Mouse (Mus musculus) left cerebral cortex, postnatal 10 days (tissue): Measurements from ENCODE around the gene Xpnpep2. TPM values are rescaled to one million over a fixed set of nuclear protein-coding genes. Genes with fewer than 3 reads are reported as not detected.

Source experiments
- DNase-seq, 2 experiments: peaks; one replicate each; pipeline ENCODE4 v3.0.0; 2021 to 2022; ENCODE audit warnings: low spot score in 2 of 2, mixed read lengths in 1 of 2; ENCODE audit errors: extremely low spot score in 1 of 2
- intact Hi-C: fragments of 180-260 bp; cut with DNase I; formaldehyde crosslinking; loops from one replicate; pipeline ENCODE4 v1.15.1; 2025
- total RNA-seq, 2 experiments: library from RNA; stranded (reverse); gene quantifications; 2 replicates each; pipeline ENCODE4 v1.2.3; 2021

Xpnpep2 gene
- under 1 TPM; 0.13 to 0.39 TPM for total RNA-seq

GRCm38 (mm10) chrX:48108394-48109315 lies at the start of gene Xpnpep2:
Xpnpep2 (plus strand) TSS chrX:48108725.
- intact Hi-C loops, result no loop called here
- DNase-seq, result no peak

- intact Hi-C loops, result no loop called here
Observed at GRCm38 (mm10) chrX:48062481-48062880, 46.0 kb upstream of the Xpnpep2 start.

DNA sequence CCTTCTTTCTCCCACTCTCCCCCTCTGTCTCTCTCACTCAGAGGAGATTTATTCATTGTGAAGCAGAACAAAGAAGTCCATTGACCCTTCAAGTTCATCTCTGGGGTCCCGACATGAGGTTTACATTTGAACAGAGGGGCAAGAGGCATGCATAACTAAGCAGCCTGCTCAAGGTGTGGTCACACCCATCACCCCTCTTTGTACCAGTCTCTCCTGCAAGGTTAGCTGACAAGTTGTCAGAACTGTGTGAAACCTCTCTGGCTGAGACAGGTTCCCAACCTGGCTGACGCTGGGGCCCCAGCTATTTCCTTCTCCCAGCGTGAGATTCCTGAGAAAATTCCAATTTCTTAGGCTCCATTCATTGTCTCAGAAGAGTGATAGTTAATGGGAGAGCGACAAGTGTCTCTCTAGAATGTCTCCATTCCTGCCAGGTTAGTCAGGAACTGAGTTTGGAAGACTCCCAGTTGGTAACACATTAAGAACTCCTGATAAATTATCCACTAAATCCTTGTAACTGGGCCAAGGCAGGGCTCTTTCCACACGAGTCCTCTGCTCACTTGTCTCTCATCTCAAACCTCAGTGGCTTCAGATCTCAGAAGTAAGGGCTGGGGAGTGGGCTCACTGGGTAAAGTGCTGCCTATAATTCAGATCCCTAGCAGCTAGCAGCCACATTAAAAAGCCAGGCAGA lies 44.2 kb upstream of the Xpnpep2 start:
- no peak for DNase-seq
- intact Hi-C loops, result no loop called here

More at GRCm38 (mm10) chrX:48062481-48062880, 46.0 kb upstream of the Xpnpep2 start:
- DNase-seq, result no peak

DNA sequence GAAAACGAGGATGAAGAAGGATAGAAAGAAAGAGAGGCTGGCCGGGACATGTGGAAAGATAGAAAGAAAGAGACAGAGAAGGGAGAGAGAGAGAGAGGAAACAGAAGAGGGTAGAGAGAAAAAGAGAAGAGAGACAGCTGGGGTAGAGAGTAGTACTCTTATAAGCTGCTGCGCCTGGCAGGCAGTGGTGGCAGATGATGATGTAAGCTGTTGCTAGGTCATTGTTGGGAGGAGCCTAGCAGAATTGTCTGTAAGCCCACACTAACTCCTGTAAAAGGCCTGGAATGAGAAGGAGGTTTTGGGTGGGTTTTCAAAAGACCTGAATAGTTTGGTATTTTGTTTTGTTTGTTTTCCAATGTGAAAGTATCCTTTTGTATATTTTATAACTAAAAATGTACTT lies 41.6 kb upstream of the Xpnpep2 start:
- intact Hi-C loops, result no loop called here
- no peak for DNase-seq

DNA sequence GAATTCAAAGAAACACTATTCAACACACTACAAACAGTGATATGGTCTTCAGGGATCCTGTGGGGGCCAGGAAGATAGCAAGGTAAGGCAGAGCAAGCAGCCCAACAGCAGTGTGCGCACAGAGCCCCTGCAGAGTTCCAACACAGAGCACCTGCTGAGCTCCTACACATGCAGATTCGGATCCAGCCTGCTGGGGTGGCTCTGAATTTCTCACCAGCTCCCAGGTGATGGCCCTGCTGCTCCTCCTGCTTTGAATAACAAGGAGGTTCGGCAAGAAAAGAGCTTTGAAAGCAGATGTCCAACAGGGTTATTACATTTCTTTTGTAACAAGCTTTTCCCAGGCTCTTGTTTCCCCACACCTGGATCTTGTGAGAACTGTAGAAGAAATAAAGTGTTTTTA lies 36.6 kb upstream of the Xpnpep2 start:
- DNase-seq, result no peak
- intact Hi-C loops, result no loop called here

- no peak for DNase-seq
- intact Hi-C loops, result no loop called here
Observed at GRCm38 (mm10) chrX:48072401-48072800, 36.1 kb upstream of the Xpnpep2 start.

DNA sequence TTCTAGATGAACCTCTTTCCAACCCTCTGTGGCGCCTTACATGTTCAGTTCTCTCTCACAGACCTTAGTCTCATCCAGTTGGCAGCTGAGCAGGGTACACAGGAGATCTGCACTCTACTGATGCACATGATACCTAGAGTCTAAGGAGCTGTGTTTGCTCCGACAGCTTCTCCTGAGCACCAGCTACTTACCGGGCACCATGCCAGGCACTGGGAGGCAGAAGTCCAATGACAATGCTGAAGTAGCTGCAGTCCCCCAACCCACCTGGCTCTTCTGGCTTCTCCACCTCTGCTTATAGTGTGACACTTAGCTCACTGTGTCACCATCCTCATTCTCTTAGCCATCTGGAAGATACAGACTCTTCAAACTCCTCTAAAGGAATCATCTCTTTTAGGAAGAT lies 33.8 kb upstream of the Xpnpep2 start:
- no peak for DNase-seq
- intact Hi-C loops, result no loop called here

DNA sequence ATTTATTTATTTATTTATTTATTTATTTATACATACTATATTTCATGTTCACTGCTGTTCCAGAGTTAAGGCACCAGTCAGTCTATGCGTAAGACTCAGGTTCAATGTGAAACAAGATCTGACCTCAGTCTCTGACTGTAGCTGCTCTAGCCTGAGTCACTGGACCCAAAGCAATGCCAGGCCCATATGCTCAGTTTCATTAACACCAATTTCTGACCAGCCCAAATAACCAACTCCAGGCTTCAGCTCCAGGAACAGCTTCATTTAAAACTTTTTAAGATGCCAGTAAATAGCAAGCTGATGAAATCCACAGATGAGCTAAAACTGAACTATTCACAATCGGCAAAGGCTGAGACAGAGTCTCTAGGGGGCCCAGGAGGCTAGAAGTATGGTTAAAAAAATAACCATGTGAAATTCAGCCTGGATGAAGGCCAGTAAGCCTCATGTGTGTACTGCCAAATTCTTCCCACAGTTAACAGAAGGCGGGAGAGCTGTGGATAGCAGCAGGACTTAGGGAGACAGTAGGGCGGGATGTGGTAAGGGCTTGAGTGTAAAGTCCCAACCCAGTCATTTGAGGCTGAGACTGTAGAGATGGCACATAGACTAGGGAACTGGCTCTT lies 31.6 kb upstream of the Xpnpep2 start:
- intact Hi-C loops, result no loop called here
- no peak for DNase-seq

DNA sequence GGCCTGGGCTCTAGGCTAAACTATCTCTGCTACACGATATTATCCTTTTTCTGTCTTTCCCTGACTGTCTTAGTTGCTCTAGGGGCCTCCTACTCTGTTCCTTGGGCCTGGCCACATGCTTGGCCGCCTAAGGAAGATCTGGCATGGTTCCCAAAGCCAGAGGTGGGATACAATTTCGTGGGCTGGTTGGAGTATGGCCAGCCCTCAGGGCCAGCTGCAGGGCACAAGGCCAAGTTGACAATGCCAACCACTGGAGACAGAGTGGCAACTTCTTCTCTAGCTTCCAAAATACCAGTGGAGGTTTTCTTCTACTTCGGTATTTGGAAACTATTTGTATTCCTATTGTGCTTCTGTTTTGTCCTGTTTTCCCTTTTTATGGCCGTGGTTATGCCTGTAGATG lies 26.2 kb upstream of the Xpnpep2 start:
- DNase-seq, result no peak
- intact Hi-C loops, result no loop called here

GRCm38 (mm10) chrX:48092129-48092528 lies 16.4 kb upstream of the Xpnpep2 start:
- intact Hi-C loops, result no loop called here
- DNase-seq, result no peak

GRCm38 (mm10) chrX:48093555-48093954 lies 15.0 kb upstream of the Xpnpep2 start:
- intact Hi-C loops, result no loop called here
- DNase-seq, result no peak

DNA sequence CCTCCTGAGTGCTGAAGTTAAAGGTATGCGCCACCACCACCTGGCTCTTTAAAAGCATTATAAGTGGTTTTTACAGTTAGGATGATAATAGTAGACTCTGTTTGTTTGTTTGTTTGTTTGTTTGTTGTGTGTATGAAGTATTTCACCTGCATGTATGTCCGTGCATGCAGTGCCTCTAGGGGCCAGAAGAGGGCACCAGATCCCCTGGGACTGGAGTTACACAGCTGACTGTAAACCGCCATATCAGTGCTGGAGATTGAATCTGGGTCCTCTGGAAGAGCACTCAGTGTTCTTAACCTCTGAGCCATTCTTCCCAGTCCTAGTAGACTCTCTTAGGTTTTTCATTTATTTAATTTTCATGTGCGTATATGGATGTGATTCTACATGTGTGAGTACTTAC lies 13.9 kb upstream of the Xpnpep2 start:
- intact Hi-C loops, result no loop called here
- DNase-seq, result no peak

DNA sequence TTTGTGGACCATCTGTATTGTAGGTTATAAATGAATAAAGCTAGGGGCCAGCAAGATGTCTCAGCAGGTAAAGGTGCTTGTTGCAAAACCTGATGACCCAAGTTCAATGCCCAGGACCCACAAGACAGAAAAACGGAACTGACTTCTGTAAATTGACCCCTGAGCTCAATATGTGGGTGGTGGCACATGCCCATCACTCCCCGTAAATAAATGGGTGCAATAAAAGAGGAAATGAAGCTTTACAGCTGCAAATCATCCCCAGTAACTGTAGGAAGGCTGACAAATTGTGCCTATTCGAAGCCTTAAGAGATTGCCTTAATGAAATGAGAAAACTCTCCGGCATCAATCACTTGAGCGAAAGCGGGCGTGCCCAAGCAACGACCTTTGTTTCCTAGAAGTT lies 11.9 kb upstream of the Xpnpep2 start:
- intact Hi-C loops, result no loop called here
- no peak for DNase-seq

- intact Hi-C loops, result no loop called here
- no peak for DNase-seq
Observed at GRCm38 (mm10) chrX:48098470-48099129, 9.9 kb upstream of the Xpnpep2 start.

DNA sequence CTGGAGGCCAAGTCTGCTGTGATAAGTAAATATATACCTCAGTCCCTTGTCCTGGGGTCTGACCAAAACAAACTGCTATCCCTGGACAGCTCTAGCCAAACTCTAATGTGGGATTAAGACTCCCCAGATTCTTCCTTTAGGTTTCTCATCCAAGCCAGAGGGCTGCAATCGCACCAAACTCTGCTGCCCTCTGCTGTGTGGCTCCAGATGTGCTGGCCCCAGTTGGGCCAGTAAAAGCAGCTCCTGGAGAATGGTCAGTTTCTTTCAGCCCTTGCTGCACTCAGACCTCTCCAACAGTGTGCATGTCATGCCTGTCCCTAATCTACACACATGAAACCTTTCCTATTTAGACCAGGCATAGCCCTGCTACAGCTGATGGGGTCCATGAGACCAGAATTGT lies 8.7 kb upstream of the Xpnpep2 start:
- intact Hi-C loops, result no loop called here
- peak in 1 of 2 experiments; percentile 25 for DNase-seq

GRCm38 (mm10) chrX:48103256-48103655 lies 5.3 kb upstream of the Xpnpep2 start:
- intact Hi-C loops, result no loop called here

GRCm38 (mm10) chrX:48104736-48105441 lies 3.6 kb upstream of the Xpnpep2 start:
- intact Hi-C loops, result no loop called here
- DNase-seq, result peak in 1 of 2 experiments; percentile 20

More at GRCm38 (mm10) chrX:48103256-48103655, 5.3 kb upstream of the Xpnpep2 start:
- DNase-seq, result no peak

- DNase-seq, result no peak
- intact Hi-C loops, result no loop called here
Observed at GRCm38 (mm10) chrX:48106226-48106625, 2.3 kb upstream of the Xpnpep2 start.

- intact Hi-C loops, result no loop called here
- no peak for DNase-seq
Observed at GRCm38 (mm10) chrX:48109316-48109655, 761 bp downstream of the Xpnpep2 start.
